Mouse (Mus musculus) erythroblast, embryonic 14.5 days (primary cell): Measurements from ENCODE around the gene Uba5.

Experiments used
- GATA1 ChIP-seq: IDR thresholded peaks from 2 replicates; pipeline ENCODE4 v1.6.1; 2012; ENCODE audit warnings: low read length, inconsistent platforms, mixed read lengths
- TAL1 ChIP-seq: IDR thresholded peaks from 3 replicates; pipeline ENCODE4 v1.6.1; 2012; ENCODE audit warnings: low read length, inconsistent platforms, mixed read lengths

DNA sequence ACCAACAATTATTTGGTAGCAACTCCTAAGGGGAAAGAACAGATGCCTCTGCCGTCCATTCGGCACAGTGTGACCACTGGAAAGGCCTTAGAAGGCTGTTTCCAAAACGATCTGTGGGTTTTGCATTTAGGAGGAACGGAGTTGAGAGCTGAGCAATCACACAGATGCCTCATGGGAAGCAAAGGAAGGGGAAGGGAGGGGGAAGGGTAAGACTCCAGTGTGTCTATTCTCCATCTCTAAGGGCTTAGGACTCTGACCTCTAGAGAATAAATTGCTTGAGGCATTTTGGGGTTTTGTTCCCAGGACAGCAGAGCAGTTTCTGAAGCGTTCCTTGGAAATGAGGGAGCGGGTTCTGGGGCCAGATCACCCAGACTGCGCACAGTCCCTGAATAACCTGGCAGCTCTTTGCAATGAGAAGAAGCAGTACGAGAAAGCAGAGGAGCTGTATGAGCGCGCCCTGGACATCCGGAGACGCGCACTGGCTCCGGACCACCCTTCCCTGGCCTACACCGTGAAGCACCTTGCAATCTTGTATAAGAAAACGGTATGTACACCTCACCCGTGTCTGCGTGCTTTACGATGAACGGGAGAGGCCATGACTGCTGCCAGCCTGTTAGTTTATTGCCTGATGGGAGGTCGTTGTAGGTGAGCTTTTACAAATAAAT, 23.8 kb downstream of the Uba5 start:
- no peak for TF ChIP-seq TAL1
- no peak for TF ChIP-seq GATA1
